Mouse (Mus musculus): ENCODE data around the gene Fam209.

The Fam209 gene

DNA sequence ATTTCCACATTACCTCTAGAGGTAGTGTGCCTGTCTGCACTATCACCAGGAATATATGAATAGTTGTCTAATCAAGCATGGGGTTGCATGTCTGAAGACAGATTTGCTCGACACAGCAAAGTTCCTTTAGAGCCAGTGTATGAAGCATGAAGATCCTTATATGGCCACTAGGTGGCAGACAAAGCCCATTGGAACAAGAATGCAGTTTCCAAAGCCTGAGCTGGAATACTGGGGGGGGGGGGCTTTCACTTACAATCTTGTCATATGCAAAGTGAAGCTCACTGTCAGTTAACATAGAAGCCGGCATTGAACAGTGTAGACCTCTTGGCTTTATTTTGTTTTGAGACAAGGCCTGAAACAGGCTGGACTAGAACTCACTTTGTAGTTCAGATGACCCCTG, 5.5 kb downstream of the Fam209 start:
- peak; percentile 75 for DNase-seq (ENCODE audit: low spot score)

- DNase-seq (ENCODE audit: low spot score): no peak
Measured at GRCm38 (mm10) chr2:172480296-172480695, 8.0 kb downstream of the Fam209 start.

DNA sequence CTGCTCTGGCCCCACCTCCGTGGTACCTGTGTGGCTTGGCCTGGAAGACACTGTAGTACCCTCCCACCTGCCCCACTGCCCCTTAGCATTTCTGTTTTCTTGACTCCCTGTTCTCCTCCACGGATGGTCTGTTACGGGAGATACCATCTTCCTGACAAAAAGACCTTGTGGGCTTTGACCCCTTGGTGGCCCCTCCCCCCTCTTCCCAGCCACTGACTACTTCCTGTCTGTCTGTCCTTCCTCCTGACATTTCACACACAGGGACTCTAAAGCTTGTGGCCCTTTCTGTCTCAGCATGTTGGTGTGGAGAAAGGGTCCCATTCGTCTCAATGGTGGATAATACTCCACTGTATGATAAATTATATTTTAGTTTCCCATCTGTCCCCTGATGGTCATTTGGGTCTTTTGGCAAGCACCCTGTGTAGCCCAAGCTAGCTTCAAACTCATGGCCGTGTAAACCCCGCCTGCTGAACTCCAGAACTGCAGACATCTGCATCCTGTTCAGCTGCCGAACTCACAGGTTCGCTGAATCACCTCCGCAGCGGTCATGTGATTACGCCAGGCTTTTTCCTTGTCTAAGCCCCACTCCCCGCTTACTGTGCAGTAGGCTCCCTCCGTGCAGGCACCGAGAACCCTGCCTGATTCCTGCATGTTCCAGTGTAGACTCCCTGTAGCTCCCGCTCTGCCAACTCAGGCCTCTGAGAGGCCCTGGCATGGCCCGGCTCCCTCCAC, 9.5 kb downstream of the Fam209 start:
- no peak for DNase-seq (ENCODE audit: low spot score)

GRCm38 (mm10) chr2:172483766-172484413, 11.6 kb downstream of the Fam209 start:
- DNase-seq (ENCODE audit: low spot score): no peak

- no peak for DNase-seq (ENCODE audit: low spot score)
Measured at GRCm38 (mm10) chr2:172484696-172485370, 12.5 kb downstream of the Fam209 start.

GRCm38 (mm10) chr2:172496736-172497345, 24.5 kb downstream of the Fam209 start:
- no peak for DNase-seq (ENCODE audit: low spot score)

GRCm38 (mm10) chr2:172498823-172499222, 26.5 kb downstream of the Fam209 start:
- no peak for DNase-seq (ENCODE audit: low spot score)

DNA sequence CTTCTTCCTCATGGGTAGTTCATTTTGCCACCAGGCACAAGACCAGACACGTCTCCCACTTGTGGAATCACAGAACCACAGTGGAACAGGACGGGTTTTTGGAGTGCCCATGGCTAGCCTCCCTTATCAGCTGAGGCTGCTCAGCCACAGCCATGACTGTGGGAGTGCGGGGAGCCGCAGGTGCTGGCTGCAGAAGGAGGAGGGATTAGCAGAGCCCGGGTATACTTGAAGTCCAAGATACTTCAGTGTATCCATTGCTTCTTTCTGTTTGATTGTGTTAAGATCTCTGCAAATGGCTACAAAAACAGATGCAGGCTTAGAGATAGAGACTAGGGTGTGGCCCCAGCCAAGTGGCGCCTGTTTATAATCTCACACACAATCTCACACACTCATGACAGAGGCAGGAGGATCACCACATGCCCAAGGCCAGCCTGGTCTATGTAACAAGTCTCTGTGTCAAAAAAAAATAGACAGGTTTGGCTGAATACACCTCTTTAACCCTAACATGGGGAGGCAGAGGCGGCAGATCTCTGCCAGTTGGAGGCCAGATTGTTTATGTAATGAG, 28.5 kb downstream of the Fam209 start:
- DNase-seq (ENCODE audit: low spot score): no peak

- peak; percentile 85 for DNase-seq (ENCODE audit: low spot score)
Measured at GRCm38 (mm10) chr2:172501341-172501740, 29.0 kb downstream of the Fam209 start.

DNA sequence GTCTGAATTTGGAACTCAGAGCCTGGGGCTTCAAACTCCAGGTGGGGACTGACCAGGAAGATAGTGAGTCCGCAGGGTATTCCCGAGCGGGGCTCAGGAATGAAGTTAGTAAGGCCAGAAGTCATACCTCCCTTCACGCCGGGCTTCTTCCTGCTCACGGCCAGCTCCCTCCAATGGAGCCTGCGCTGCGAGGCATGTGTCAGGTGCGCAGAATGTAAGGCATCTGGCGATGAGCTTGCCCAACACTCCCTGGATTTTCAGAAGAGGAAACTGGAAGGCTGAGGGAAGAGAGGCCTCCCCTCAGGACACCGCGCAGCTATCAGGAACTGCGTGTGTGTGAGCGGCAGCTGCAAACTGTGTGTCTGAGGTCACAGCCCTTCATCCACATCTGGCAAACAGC, 29.8 kb downstream of the Fam209 start:
- peak; percentile 40 for DNase-seq (ENCODE audit: low spot score)

DNA sequence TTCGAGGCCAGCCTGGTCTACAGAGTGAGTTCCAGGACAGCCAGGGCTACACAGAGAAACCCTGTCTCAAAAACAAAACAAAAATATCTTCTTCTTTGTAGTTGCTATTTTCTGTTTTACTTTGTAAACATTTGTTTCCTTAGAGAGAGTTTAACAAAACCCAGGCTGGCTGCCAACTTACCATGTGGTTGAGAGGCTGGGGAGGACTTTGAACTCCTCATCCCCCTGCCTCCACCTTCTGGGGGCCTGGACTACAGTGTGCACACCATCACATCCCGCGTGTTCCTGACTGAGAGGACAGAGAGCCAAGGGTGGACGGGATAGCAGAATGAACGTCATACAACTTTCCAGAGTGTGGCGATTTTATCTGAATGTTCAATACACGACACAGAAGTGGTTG, 33.8 kb downstream of the Fam209 start:
- no peak for DNase-seq (ENCODE audit: low spot score)

GRCm38 (mm10) chr2:172510056-172510712, 37.9 kb downstream of the Fam209 start:
- no peak for DNase-seq (ENCODE audit: low spot score)

- no peak for DNase-seq (ENCODE audit: low spot score)
Measured at GRCm38 (mm10) chr2:172510899-172511298, 38.6 kb downstream of the Fam209 start.

- peak; percentile 32 for DNase-seq (ENCODE audit: low spot score)
Measured at GRCm38 (mm10) chr2:172516407-172516992, 44.2 kb downstream of the Fam209 start.

DNA sequence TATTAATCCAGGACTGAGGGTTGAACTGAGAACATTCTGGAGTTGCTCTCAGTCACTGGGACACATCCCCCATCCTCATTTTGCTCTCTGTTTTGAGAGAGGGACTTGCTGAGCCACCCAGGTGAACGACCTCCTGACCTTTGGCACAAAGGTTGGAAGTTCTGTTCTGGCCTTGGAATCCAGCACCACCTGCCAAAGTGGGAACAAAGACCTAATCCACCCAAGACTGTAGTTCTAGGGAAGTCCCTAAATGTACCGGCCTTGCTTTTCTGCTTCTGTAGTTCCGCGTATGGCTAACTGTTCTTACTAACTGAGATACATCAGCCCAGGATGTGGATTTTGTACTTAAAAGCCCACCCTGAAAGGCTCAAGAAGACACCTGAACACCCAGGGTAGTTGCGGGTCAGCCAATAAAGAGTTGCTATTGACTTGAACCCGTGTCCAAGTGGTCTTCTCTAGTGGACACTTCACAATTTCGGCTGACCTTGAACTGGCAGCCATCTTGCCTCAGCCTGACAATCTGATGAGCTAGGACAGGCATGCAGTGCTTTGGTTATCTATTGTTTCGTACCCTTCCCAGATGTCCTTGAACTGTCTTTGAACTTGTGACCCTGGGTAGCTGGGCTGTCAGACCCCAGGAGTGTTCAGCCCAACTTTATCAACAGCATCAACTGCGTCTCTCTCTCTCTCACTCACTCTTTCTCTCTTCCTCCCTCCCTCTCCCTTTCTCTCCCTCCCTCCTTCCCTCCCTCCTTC, 48.5 kb downstream of the Fam209 start:
- no peak for DNase-seq (ENCODE audit: low spot score)

GRCm38 (mm10) chr2:172522528-172522927, 50.2 kb downstream of the Fam209 start:
- no peak for DNase-seq (ENCODE audit: low spot score)
